ENCODE assay signal across 14 mouse cellular contexts in genomic region chr11:62635406-62635805, GRCm38 (mm10). TPM values are rescaled to one million over a fixed set of nuclear protein-coding genes. Genes with fewer than 3 reads are reported as not detected.
A peak's percentile ranks its signal among the peaks of the same experiment; 100 is the strongest.
DNase-seq lines count a peak whose midpoint lies in the region; ATAC-seq and TF ChIP-seq lines count a peak whose summit lies in the region.
"Had no signal": no experiment of that assay in that cellular context is flagged by ENCODE, and none has a peak within 500 bp of the region (broad histone marks: within the 10 kb centered on the region; RNA-seq: fewer than 3 reads in every experiment).

No protein-coding gene starts in this region.

- TF ChIP-seq CTCF in lung, embryonic 14.5 days (IDR thresholded peaks at IDR 0.05; ENCODE audit: low read depth): no peak
- TF ChIP-seq CTCF in lung, adult 2 months (IDR thresholded peaks at IDR 0.05; ENCODE audit: insufficient read depth, low read length): no peak

- H3K36me3 ChIP-seq in heart, embryonic 11.5 days (ENCODE audit: control insufficient read depth, insufficient read depth, low read length): no peaks in the 10 kb centered on the region
- no peaks in the 10 kb centered on the region for H3K36me3 ChIP-seq in lung, embryonic 14.5 days (ENCODE audit: insufficient read depth)
- H3K36me3 ChIP-seq in heart, embryonic 16.5 days (ENCODE audit: control insufficient read depth, insufficient read depth): no peaks in the 10 kb centered on the region
- H3K36me3 ChIP-seq in limb, embryonic 13.5 days: no peaks in the 10 kb centered on the region
- H3K36me3 ChIP-seq: midbrain, embryonic 10.5 days had no signal

- H3K4me2 ChIP-seq in heart, embryonic 11.5 days: no peak overlapping the region
- no peak overlapping the region for H3K4me2 ChIP-seq in lung, embryonic 14.5 days
- H3K4me2 ChIP-seq in heart, embryonic 16.5 days (ENCODE audit: low read depth, low read length): no peak overlapping the region
- H3K4me2 ChIP-seq in limb, embryonic 13.5 days (replicated peaks): no peak overlapping the region

- ATAC-seq in heart, embryonic 11.5 days (replicated peaks; ENCODE audit: insufficient number of reproducible peaks, low FRiP score, low TSS enrichment): no peak
- ATAC-seq in lung, embryonic 14.5 days (ENCODE audit: insufficient read depth): no peak
- ATAC-seq in heart, embryonic 16.5 days (replicated peaks; ENCODE audit: extremely low read depth, insufficient read depth, low FRiP score): no peak
- ATAC-seq in limb, embryonic 13.5 days (ENCODE audit: low FRiP score, low read depth): no peak
- ATAC-seq: forebrain, embryonic 16.5 days had no signal

- H3K4me1 ChIP-seq in heart, embryonic 11.5 days (ENCODE audit: control insufficient read depth, insufficient read depth, low read length): peaks cover 68% of the 10 kb centered on the region
- H3K4me1 ChIP-seq in lung, embryonic 14.5 days (ENCODE audit: insufficient read depth): peaks cover 8% of the 10 kb centered on the region
- peaks cover 5% of the 10 kb centered on the region; the same call in 1 of the 2 replicates for H3K4me1 ChIP-seq in lung, adult 2 months (ENCODE audit: control insufficient read depth, insufficient read depth, low read length)
- peaks cover 71% of the 10 kb centered on the region for H3K4me1 ChIP-seq in heart, embryonic 16.5 days (ENCODE audit: control insufficient read depth, insufficient read depth, low read length)
- peaks cover 72% of the 10 kb centered on the region for H3K4me1 ChIP-seq in limb, embryonic 13.5 days

- H3K4me3 ChIP-seq in heart, embryonic 11.5 days (ENCODE audit: low read depth, low read length): no peak overlapping the region
- H3K4me3 ChIP-seq in lung, embryonic 14.5 days (ENCODE audit: low read depth, low read length): no peak overlapping the region
- H3K4me3 ChIP-seq in lung, adult 2 months (replicated peaks; ENCODE audit: extremely low read depth, low read depth, low read length): no peak overlapping the region
- no peak overlapping the region for H3K4me3 ChIP-seq in heart, embryonic 16.5 days (ENCODE audit: low read length)
- no peak overlapping the region for H3K4me3 ChIP-seq in limb, embryonic 13.5 days
- H3K4me3 ChIP-seq: midbrain, embryonic 10.5 days; myocyte had no signal

- no peak overlapping the region for H3K27ac ChIP-seq in heart, embryonic 11.5 days (ENCODE audit: low read depth, low read length)
- no peak overlapping the region for H3K27ac ChIP-seq in lung, embryonic 14.5 days (ENCODE audit: low read depth)
- H3K27ac ChIP-seq in heart, embryonic 16.5 days (ENCODE audit: low read length): peak overlapping the region; percentile 92
- peak overlapping the region; percentile 10; the same call in 1 of the 2 replicates for H3K27ac ChIP-seq in limb, embryonic 13.5 days
- H3K27ac ChIP-seq: liver, embryonic 14.5 days; midbrain, embryonic 10.5 days had no signal

- H3K9me3 ChIP-seq in heart, embryonic 11.5 days (replicated peaks; ENCODE audit: control insufficient read depth, low read length): no peaks in the 10 kb centered on the region
- H3K9me3 ChIP-seq in lung, embryonic 14.5 days (ENCODE audit: low read depth, low read length): no peaks in the 10 kb centered on the region
- no peaks in the 10 kb centered on the region for H3K9me3 ChIP-seq in heart, embryonic 16.5 days (replicated peaks; ENCODE audit: control insufficient read depth, low read length)
- H3K9me3 ChIP-seq in limb, embryonic 13.5 days: no peaks in the 10 kb centered on the region
- H3K9me3 ChIP-seq: midbrain, embryonic 10.5 days had no signal

- TF ChIP-seq POLR2A in lung, adult 2 months (IDR thresholded peaks at IDR 0.05; ENCODE audit: borderline replicate concordance, extremely low read depth, low read depth, low read length): no peak

- DNase-seq in heart, adult 11 months: peak; percentile 95
- peak; percentile 48 for DNase-seq in lung, embryonic 14.5 days
- DNase-seq in lung, adult 2 months: no peak
- DNase-seq in natural killer cell, adult 2 months (ENCODE audit: low spot score in 2 of 2): no peak
- no peak for DNase-seq in right cerebral cortex, postnatal 10 days (ENCODE audit: low spot score in 2 of 2)
- DNase-seq: cerebellum, postnatal 36 days; retina, postnatal 1 day had no signal

- H3K27me3 ChIP-seq in heart, embryonic 11.5 days (ENCODE audit: control insufficient read depth, insufficient read depth, low read length): no peaks in the 10 kb centered on the region
- no peaks in the 10 kb centered on the region for H3K27me3 ChIP-seq in lung, embryonic 14.5 days (ENCODE audit: insufficient read depth, low read length)
- no peaks in the 10 kb centered on the region for H3K27me3 ChIP-seq in heart, embryonic 16.5 days (ENCODE audit: control insufficient read depth, insufficient read depth, low read length)
- no peaks in the 10 kb centered on the region for H3K27me3 ChIP-seq in limb, embryonic 13.5 days

- no peak overlapping the region for H3K9ac ChIP-seq in heart, embryonic 11.5 days (ENCODE audit: low read depth, low read length)
- H3K9ac ChIP-seq in lung, embryonic 14.5 days: no peak overlapping the region
- no peak overlapping the region for H3K9ac ChIP-seq in heart, embryonic 16.5 days (ENCODE audit: low read length)
- H3K9ac ChIP-seq in limb, embryonic 13.5 days: no peak overlapping the region
- H3K9ac ChIP-seq: liver, embryonic 14.5 days had no signal

- 60% methylated on average over 3 of the region's 3 CpGs for WGBS in heart, embryonic 11.5 days (ENCODE audit: insufficient replicate concordance)
- 44% methylated on average over 3 of the region's 3 CpGs for WGBS in lung, embryonic 14.5 days
- WGBS in lung, adult 2 months: 44% methylated on average over 3 of the region's 3 CpGs
- 41% methylated on average over 3 of the region's 3 CpGs for WGBS in heart, embryonic 16.5 days
- WGBS in limb, embryonic 13.5 days: 57% methylated on average over 3 of the region's 3 CpGs

RNA-seq across cellular contexts. Expression of gene Lrrc75a, which starts 12.9 kb away (rescaled TPM):
- polyA plus RNA-seq in heart, embryonic 11.5 days (2014; fragmentation: Nextera tagmentation; extraction: Ambion mirVana): 14.3 and 16.2 TPM in 2 replicates
- polyA plus RNA-seq in lung, embryonic 14.5 days (2014; fragmentation: Nextera tagmentation; extraction: Ambion mirVana): 14.1 and 16.4 TPM in 2 replicates
- polyA plus RNA-seq in lung, adult 2 months (2012; rRNA removed): 25.8 and 29.0 TPM in 2 replicates
- polyA plus RNA-seq in heart, embryonic 16.5 days (2015; fragmentation: Nextera tagmentation; extraction: Ambion mirVana): 11.4 and 15.2 TPM in 2 replicates
- 14.9 and 15.5 TPM in 2 replicates for polyA plus RNA-seq in limb, embryonic 13.5 days (2015; fragmentation: Nextera tagmentation; extraction: Ambion mirVana)

RNA-seq across cellular contexts. Expression of gene Mmgt2, which starts 13.1 kb away (rescaled TPM):
- 45.0 and 47.6 TPM in 2 replicates for polyA plus RNA-seq in heart, embryonic 11.5 days (2014; fragmentation: Nextera tagmentation; extraction: Ambion mirVana)
- polyA plus RNA-seq in lung, embryonic 14.5 days (2014; fragmentation: Nextera tagmentation; extraction: Ambion mirVana): 42.7 and 42.8 TPM in 2 replicates
- polyA plus RNA-seq in lung, adult 2 months (2012; rRNA removed): 38.6 and 38.8 TPM in 2 replicates
- polyA plus RNA-seq in heart, embryonic 16.5 days (2015; fragmentation: Nextera tagmentation; extraction: Ambion mirVana): 48.8 and 49.0 TPM in 2 replicates
- polyA plus RNA-seq in limb, embryonic 13.5 days (2015; fragmentation: Nextera tagmentation; extraction: Ambion mirVana): 68.2 and 69.4 TPM in 2 replicates

Comparison
In these comparisons a context has a peak if more than half of its experiments do, and no peak if none do; other contexts are left out.
1. DNase-seq: peak in heart, adult 11 months (single experiment) and lung, embryonic 14.5 days (single experiment); none in lung, adult 2 months (single experiment), natural killer cell, adult 2 months (0 of 2) and right cerebral cortex, postnatal 10 days (0 of 2).
2. H3K27ac ChIP-seq: peak in heart, embryonic 16.5 days (single experiment) and limb, embryonic 13.5 days (single experiment); none in heart, embryonic 11.5 days (single experiment) and lung, embryonic 14.5 days (single experiment).